Mouse (Mus musculus) midbrain, embryonic 15.5 days (tissue): ENCODE measurements around the gene Vps33b. TPM values are rescaled to one million over a fixed set of nuclear protein-coding genes. Genes with fewer than 3 reads are reported as not detected.
"Not testable (repeated sequence)": the region's sequence is repeated elsewhere in the genome, so short reads cannot be mapped to it uniquely, and the experiment has no call there.

Source experiments
- ATAC-seq: fragments of 200-750 bp; cut with Nextera tagmentation; replicated peaks from 2 replicates; pipeline ENCODE4 v1.8.0; 2017; ENCODE audit warnings: moderate TSS enrichment
- H3K27ac ChIP-seq: fragments of 300-500 bp; sonication (generic); 2 replicates; pipeline ENCODE4 v1.5.1; 2015; ENCODE audit warnings: mild to moderate bottlenecking, inconsistent platforms
- H3K27me3 ChIP-seq: fragments of 300-500 bp; sonication (generic); replicated peaks from 2 replicates; pipeline ENCODE4 v1.6.1; 2015; ENCODE audit warnings: inconsistent platforms
- H3K36me3 ChIP-seq: fragments of 300-500 bp; sonication (generic); replicated peaks from 2 replicates; pipeline ENCODE4 v1.6.1; 2015; ENCODE audit warnings: inconsistent platforms
- H3K4me1 ChIP-seq: fragments of 300-500 bp; sonication (generic); 2 replicates; pipeline ENCODE4 v1.6.1; 2015; ENCODE audit warnings: inconsistent platforms
- H3K4me2 ChIP-seq: fragments of 300-500 bp; sonication (generic); 2 replicates; pipeline ENCODE4 v1.6.1; 2015; ENCODE audit warnings: inconsistent platforms, mild to moderate bottlenecking, moderate library complexity
- H3K4me3 ChIP-seq: fragments of 300-500 bp; sonication (generic); 2 replicates; pipeline ENCODE4 v1.5.1; 2015; ENCODE audit warnings: mild to moderate bottlenecking, inconsistent platforms
- H3K9ac ChIP-seq: fragments of 300-500 bp; sonication (generic); 2 replicates; pipeline ENCODE4 v1.6.1; 2015; ENCODE audit warnings: mild to moderate bottlenecking, inconsistent platforms
- H3K9me3 ChIP-seq: fragments of 300-500 bp; sonication (generic); 2 replicates; pipeline ENCODE4 v1.6.1; 2016; ENCODE audit warnings: inconsistent platforms
- WGBS: fragments of 180-500 bp; shearing (Covaris S2); methylation state at CpG from one replicate; pipeline ENCODE4 v1.1.7; 2015; ENCODE audit warnings: mixed read lengths; 5-methylcytosine and 5-hydroxymethylcytosine counted together
- polyA plus RNA-seq: library from polyadenylated mRNA; unstranded; fragments of >200 nt; fragmentation: Nextera tagmentation; extraction: Ambion mirVana; gene quantifications from 2 replicates; pipeline ENCODE4 v1.2.1, GENCODE M21; 2015

The Vps33b gene
- polyA plus RNA-seq, 1 experiment from 2014 or later: 32.6 TPM

- H3K27ac ChIP-seq: no peak overlapping the region
- no peaks in the 10 kb centered on the region for H3K36me3 ChIP-seq
- peaks cover 5% of the 10 kb centered on the region for H3K4me1 ChIP-seq
- H3K9me3 ChIP-seq: no peaks in the 10 kb centered on the region
- no peak overlapping the region for H3K4me3 ChIP-seq
- WGBS: 96% methylated on average over 4 of the region's 4 CpGs
- H3K27me3 ChIP-seq: no peaks in the 10 kb centered on the region
- H3K4me2 ChIP-seq: no peak overlapping the region
- no peak for ATAC-seq
- no peak overlapping the region for H3K9ac ChIP-seq
These were observed 29.3 kb downstream of the Vps33b start for GRCm38 (mm10) chr7:80298754-80299153.

GRCm38 (mm10) chr7:80299568-80299967 lies 30.1 kb downstream of the Vps33b start:
- no peak overlapping the region for H3K9ac ChIP-seq
- no peak overlapping the region for H3K27ac ChIP-seq
- no peak overlapping the region for H3K4me3 ChIP-seq
- no peaks in the 10 kb centered on the region for H3K36me3 ChIP-seq
- no peaks in the 10 kb centered on the region for H3K27me3 ChIP-seq
- no peaks in the 10 kb centered on the region for H3K9me3 ChIP-seq
- no peak for ATAC-seq
- 92% methylated on average over 3 of the region's 3 CpGs for WGBS
- H3K4me2 ChIP-seq: no peak overlapping the region
- peaks cover 5% of the 10 kb centered on the region for H3K4me1 ChIP-seq

DNA sequence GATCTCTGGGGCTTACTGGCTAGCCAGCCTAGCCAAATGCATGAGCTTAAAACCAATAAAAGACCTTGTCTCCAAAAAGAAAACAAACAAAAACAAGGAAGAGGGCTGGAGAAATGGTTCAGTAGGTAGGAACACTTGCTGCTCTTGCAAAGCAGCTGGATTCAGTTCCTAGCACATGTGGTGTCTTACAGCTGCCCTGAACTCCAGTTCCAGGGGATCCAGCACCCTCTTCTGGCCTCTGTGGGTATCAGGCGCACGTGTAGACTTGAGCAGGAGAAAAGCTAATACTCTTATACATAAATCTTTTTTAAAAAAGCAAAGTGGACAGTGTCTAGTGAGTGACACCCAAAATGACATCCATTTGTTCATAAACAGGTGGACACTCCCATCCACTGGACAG lies 32.1 kb downstream of the Vps33b start:
- Histone ChIP-seq H3K9ac (no peak overlapping the region), H3K4me1 (no peaks in the 10 kb centered on the region), H3K27ac (no peak overlapping the region), H3K4me3 (no peak overlapping the region), H3K9me3 (no peaks in the 10 kb centered on the region), H3K36me3 (no peaks in the 10 kb centered on the region; the same call in 1 of the 2 replicates), H3K27me3 (no peaks in the 10 kb centered on the region), H3K4me2 (no peak overlapping the region)
- WGBS: 86% methylated on average over 2 of the region's 2 CpGs
- ATAC-seq: no peak

- Histone ChIP-seq H3K27ac (no peak overlapping the region), H3K4me3 (no peak overlapping the region), H3K27me3 (no peaks in the 10 kb centered on the region), H3K36me3 (no peaks in the 10 kb centered on the region; the same call in 1 of the 2 replicates), H3K9me3 (no peaks in the 10 kb centered on the region), H3K9ac (no peak overlapping the region), H3K4me2 (no peak overlapping the region), H3K4me1 (no peaks in the 10 kb centered on the region)
- WGBS: 75% methylated on average over 3 of the region's 3 CpGs
- ATAC-seq: no peak
These were observed 38.3 kb downstream of the Vps33b start for GRCm38 (mm10) chr7:80307766-80308165.

DNA sequence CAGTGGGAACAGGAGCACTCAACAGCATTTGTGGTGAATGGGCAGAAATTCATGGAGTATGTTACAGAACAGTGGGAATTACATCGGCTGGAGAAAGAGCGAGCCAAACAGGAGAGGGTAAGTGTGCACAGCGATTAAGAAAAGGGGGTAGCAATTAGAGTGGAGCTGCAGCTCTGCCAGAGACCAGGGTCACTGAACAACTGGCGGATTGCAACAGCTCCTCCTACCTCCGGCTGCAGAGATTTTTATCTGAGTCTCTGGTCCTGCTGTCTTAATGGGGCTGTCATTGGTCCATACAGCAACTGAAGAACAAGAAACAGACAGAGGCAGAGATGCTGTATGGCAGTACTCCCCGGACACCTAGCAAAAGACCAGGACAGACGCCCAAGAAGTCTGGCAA lies 41.3 kb downstream of the Vps33b start:
- H3K9ac ChIP-seq: no peak overlapping the region
- H3K9me3 ChIP-seq: no peaks in the 10 kb centered on the region
- no peak overlapping the region for H3K4me2 ChIP-seq
- H3K27me3 ChIP-seq: no peaks in the 10 kb centered on the region
- no peak for ATAC-seq
- H3K36me3 ChIP-seq: no peaks in the 10 kb centered on the region; the same call in none of the 2 replicates
- no peak overlapping the region for H3K4me3 ChIP-seq
- WGBS: 86% methylated on average over 7 of the region's 7 CpGs
- H3K27ac ChIP-seq: no peak overlapping the region
- H3K4me1 ChIP-seq: no peaks in the 10 kb centered on the region

DNA sequence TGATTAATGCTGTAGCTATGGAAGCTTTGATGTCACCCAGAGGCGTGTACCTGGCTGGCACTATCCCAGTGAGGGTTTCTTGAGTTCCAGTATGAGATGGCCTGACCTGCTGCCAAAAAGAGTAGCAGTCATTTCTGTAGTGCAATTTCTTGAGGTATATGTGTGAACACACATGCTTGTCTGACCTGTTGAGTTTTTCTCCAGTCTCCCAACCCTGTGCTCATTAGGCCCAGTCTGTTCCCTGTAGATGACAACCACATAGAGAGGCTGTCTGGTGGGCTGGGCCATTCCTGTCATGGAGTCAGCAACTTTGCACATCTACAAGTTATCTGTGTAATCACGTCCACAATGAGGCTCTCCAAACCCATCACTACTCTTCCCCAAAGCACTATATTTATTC lies 46.3 kb downstream of the Vps33b start:
- WGBS: 82% methylated on average over 2 of the region's 2 CpGs
- no peaks in the 10 kb centered on the region for H3K9me3 ChIP-seq
- no peaks in the 10 kb centered on the region for H3K27me3 ChIP-seq
- H3K9ac ChIP-seq: no peak overlapping the region
- no peak for ATAC-seq
- H3K36me3 ChIP-seq: peaks cover 6% of the 10 kb centered on the region
- no peak overlapping the region for H3K4me3 ChIP-seq
- no peak overlapping the region for H3K4me2 ChIP-seq
- H3K27ac ChIP-seq: no peak overlapping the region
- H3K4me1 ChIP-seq: no peaks in the 10 kb centered on the region

DNA sequence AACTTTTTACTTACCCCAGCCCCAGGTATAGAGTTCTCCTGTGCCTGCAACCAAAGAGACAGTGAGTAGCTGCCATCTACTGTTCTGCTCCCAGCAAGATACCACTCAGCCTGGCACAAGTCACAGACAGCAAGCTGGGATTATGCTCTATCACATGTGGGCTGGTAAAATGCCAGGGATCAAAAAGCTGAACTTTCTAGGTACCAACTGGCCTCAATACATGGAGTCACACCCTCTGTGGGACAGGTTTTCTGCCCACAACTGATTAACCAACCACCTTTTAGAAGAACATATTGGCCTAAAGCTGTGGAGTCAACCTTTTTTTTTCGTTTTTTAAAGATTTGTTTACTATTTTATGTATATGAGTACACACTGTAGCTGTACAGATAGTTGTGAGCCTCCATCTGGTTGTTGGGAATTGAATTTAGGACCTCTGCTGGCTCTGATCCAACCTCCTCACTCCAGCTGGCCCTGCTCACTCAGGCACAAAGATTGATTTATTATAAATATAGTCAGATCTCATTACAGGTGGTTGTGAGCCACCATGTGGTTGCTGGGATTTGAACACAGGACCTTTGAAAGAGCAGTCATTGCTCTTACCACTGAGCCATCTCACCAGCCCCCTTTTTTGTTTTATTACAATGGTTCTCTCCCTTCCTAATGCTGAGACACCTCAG lies 48.1 kb downstream of the Vps33b start:
- Histone ChIP-seq H3K27me3 (no peaks in the 10 kb centered on the region), H3K4me1 (peaks cover 9% of the 10 kb centered on the region), H3K36me3 (peaks cover 6% of the 10 kb centered on the region), H3K4me3 (no peak overlapping the region), H3K4me2 (no peak overlapping the region), H3K9me3 (no peaks in the 10 kb centered on the region), H3K27ac (no peak overlapping the region), H3K9ac (no peak overlapping the region)
- WGBS: 77% methylated on average over 1 of the region's 1 CpGs
- ATAC-seq: no peak

DNA sequence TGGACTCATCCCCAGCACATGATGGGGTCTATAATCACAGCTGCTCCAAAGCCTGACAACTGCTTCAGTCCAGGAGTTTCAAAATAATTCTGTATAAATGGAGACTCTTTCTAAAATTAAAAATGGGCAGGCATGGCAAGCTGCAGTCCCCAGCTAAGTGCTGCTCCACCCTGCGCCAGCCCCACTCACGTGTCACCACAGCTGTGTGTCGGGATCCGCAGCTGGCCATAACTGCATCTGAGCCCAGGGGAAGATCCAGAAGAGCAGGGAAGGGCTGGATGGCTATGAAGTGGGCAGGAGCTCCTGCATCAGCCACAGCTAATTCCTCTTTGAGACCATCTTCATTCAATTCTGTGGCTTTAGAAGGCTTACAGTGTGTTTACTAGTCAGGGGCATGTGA lies 49.2 kb downstream of the Vps33b start:
- WGBS: 93% methylated on average over 4 of the region's 4 CpGs
- Histone ChIP-seq H3K9ac (no peak overlapping the region), H3K36me3 (peaks cover 6% of the 10 kb centered on the region), H3K9me3 (no peaks in the 10 kb centered on the region), H3K27me3 (no peaks in the 10 kb centered on the region), H3K4me3 (no peak overlapping the region), H3K27ac (no peak overlapping the region), H3K4me2 (no peak overlapping the region), H3K4me1 (peaks cover 20% of the 10 kb centered on the region)
- ATAC-seq: no peak

DNA sequence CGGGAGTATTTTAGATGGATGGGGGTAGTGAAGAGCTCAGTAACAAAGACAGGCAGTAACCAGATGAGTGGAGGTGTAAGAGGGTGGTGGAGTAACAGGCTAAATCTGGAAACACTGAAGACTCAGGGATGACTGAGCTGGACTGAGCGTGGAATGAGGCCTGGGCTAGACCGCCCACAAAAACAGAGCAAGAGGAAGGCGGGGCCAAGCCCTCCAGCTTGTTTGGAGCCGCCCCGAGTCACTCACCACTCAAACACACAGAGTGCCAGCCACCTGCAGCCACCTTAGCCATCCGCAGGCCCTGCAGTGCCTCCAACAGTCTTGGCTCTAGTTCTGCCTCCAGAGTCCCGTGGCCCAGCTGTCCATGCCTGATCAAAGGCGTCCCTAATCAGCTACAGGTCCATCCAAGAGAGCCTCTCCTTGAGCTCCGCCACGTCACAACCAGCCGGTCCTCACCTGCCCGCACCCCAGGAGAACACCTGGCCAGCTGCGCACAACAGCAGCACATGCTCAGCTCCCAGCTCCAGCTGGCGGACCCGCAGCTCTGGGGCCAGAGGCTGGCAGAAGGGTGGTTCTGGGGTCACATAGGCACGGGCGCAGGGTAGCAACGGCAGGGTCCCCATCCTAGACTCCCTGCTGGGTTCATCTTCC lies 50.5 kb downstream of the Vps33b start:
- Histone ChIP-seq H3K9ac (no peak overlapping the region), H3K27me3 (no peaks in the 10 kb centered on the region), H3K27ac (no peak overlapping the region), H3K4me3 (no peak overlapping the region), H3K4me1 (peaks cover 22% of the 10 kb centered on the region), H3K4me2 (no peak overlapping the region), H3K9me3 (no peaks in the 10 kb centered on the region), H3K36me3 (peaks cover 8% of the 10 kb centered on the region)
- WGBS: 85% methylated on average over 19 of the region's 19 CpGs
- no peak for ATAC-seq

DNA sequence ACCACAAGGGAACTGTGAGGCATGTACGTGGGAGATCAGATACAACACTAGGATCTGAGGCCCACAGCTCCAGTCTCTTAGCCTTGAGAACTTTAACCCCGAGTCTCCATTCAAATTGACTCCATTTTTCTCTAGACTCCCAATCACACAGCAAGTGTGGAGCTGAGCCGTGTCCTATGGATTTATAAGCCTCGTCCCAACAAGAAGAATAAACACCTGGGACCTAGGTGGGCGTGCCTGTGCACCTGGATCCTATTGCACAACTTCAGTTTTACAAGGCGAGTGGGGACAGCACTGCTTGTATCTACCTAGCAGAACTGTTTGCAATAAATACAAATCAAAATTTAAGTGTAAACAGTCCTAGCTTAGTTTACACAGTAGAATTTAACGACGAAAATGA lies 53.9 kb downstream of the Vps33b start:
- WGBS: 27% methylated on average over 8 of the region's 8 CpGs
- H3K27ac ChIP-seq: peak overlapping the region; percentile 90; the same call in 1 of the 2 replicates
- peaks cover 32% of the 10 kb centered on the region for H3K36me3 ChIP-seq
- H3K27me3 ChIP-seq: no peaks in the 10 kb centered on the region
- H3K4me3 ChIP-seq: peak overlapping the region; percentile 66
- peak overlapping the region; percentile 60 for H3K9ac ChIP-seq
- peaks cover 26% of the 10 kb centered on the region for H3K4me1 ChIP-seq
- no peaks in the 10 kb centered on the region for H3K9me3 ChIP-seq
- H3K4me2 ChIP-seq: peak overlapping the region; percentile 71
- no peak for ATAC-seq

GRCm38 (mm10) chr7:80324043-80324815 lies 54.8 kb downstream of the Vps33b start, which contains the start of gene Rccd1:
Gene Rccd1 (minus strand): TSS chr7:80324454.
- Histone ChIP-seq H3K4me2 (peak within 1 kb of the TSS; percentile 71), H3K4me3 (peak within 1 kb of the TSS; percentile 66), H3K27ac (peak within 1 kb of the TSS; percentile 90), H3K9ac (peak within 1 kb of the TSS; percentile 60), H3K9me3 (no peaks in the 10 kb centered on the region), H3K27me3 (no peaks in the 10 kb centered on the region), H3K36me3 (peaks cover 40% of the 10 kb centered on the region), H3K4me1 (peaks cover 26% of the 10 kb centered on the region)
- ATAC-seq: peak; percentile 99
- 2% methylated on average over 38 of the region's 38 CpGs for WGBS

DNA sequence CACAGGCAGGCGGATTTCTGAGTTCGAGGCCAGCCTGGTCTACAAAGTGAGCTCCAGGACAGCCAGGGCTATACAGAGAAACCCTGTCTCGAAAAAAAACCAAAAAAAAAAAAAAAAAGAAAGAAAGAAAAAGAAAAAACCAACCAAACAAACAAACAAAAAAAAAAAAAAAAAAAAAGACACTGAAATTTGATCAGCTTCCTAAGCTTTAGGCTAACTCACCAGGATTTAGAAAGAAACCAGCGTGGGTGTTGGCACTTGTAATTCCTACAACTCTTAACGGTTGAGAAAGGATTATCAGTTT lies 55.3 kb downstream of the Vps33b start:
- not testable (repeated sequence) for H3K9ac ChIP-seq, H3K27me3 ChIP-seq, H3K9me3 ChIP-seq, ATAC-seq
- peaks cover 26% of the 10 kb centered on the region for H3K4me1 ChIP-seq
- WGBS: 44% methylated on average over 5 of the region's 5 CpGs
- H3K36me3 ChIP-seq: peaks cover 45% of the 10 kb centered on the region
- H3K4me3 ChIP-seq: peak overlapping the region; percentile 66; the same call in 1 of the 2 replicates
- peak overlapping the region; percentile 71 for H3K4me2 ChIP-seq
- peak overlapping the region; percentile 90 for H3K27ac ChIP-seq
